Mouse (Mus musculus) subcutaneous adipose tissue, adult 2 months (tissue): ENCODE data around the gene Exog. TPM values are rescaled to one million over a fixed set of nuclear protein-coding genes. Genes with fewer than 3 reads are reported as not detected.

Experiments used
- polyA plus RNA-seq: library from polyadenylated mRNA; depleted of rRNA; stranded (reverse); fragments of >200 nt; gene quantifications from 2 replicates; pipeline ENCODE4 v1.2.3, GENCODE M21; 2012; ENCODE audit warnings: low replicate concordance; rRNA removed

The Exog gene
- 4.2 and 6.3 TPM in 2 replicates for polyA plus RNA-seq

DNA sequence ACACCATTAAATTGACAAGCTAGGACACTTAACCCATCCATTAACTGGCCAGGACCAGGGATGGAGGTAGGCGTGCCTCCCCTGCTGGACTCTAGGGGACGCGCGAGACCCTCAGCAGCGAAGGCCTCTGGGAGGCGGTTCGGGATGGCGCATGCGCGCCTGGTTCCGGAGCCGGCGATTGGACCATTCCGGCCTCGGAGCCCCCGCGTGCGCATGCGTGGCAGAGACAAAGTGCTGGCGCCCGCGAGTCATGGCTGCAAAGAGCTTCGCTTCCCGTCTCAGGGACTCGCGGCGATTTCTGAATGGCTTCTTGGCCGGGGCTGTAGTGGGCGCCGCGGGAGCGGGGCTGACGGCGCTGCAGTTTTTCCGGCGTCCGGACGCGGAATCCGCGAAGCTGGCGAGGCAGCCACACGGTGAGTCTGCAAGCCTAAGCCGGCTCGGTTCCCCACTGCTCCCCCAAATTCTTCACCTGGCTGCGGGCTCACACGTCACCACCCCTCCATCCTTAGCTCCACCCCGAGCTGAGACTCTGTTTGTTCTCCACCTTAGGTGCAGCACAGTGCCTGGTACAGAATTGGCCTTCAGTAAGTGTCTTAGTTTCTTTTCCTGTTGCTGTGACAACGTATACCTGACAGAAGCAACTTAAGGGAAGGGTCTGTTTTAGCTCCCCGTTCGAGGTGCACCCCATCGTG, at the start of gene Exog:
Gene Exog (plus strand): TSS at position 206 of the 692 bp plus-strand sequence.

DNA sequence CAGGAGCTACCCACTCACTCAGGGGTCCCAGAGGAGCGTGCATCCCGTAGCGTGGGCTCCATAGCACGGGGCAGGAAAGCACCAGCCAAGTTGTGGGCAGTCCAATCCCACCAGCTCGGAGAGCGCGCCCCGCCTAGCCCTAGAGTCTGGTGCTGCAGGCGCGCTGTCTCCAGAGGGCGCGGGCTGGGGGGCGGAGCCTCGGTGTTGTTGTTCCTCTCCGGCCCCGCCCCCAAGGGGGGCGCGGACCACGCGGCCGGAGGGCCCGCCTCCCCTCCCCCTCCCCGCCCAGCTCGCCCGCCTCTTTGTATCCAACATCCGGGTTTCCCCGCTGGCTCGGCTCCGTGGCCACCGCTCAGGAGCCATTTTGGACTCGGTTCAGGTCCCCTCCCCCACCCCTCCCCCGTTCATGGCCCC, 42.9 kb upstream of the Exog start, which contains the start of gene Acvr2b:
Gene Acvr2b (plus strand): TSS at position 318 of the 414 bp plus-strand sequence.

Other genes starting within 250 kb of the Exog start
- 0.14 TPM in 1 of 2 replicates, not detected in the other for gene Slc22a13, start 235.8 kb upstream of the Exog start, polyA plus RNA-seq
- gene Oxsr1, start 122.5 kb upstream of the Exog start, polyA plus RNA-seq = 24.4 and 25.7 TPM in 2 replicates
- 242 and 279 TPM in 2 replicates for gene Acaa1a, start 105.3 kb upstream of the Exog start, polyA plus RNA-seq
- 25.4 and 38.4 TPM in 2 replicates for gene Myd88, start 103.5 kb upstream of the Exog start, polyA plus RNA-seq
- 1.8 and 4.5 TPM in 2 replicates for gene Xylb, start 87.6 kb upstream of the Exog start, polyA plus RNA-seq
- 0.57 and 1.4 TPM in 2 replicates for gene Slc22a14, start 79.4 kb upstream of the Exog start, polyA plus RNA-seq
- gene Acvr2b, start 42.8 kb upstream of the Exog start, polyA plus RNA-seq = 4.0 and 6.7 TPM in 2 replicates
- 1.2 and 1.6 TPM in 2 replicates for gene Scn5a, start 134.1 kb downstream of the Exog start, polyA plus RNA-seq